Mouse (Mus musculus) neutrophil, adult 59 days (primary cell): ENCODE data around the gene Hemk1. TPM values are rescaled to one million over a fixed set of nuclear protein-coding genes. Genes with fewer than 3 reads are reported as not detected.

Experiments used
- total RNA-seq, 2 experiments: library from RNA; stranded (reverse); gene quantifications; 1 replicate in 1 of 2; 2 replicates in 1 of 2; pipeline ENCODE4 v1.2.4; 2023

Hemk1 gene
- 1 to 10 TPM; 3.9 to 5.0 TPM for total RNA-seq

DNA sequence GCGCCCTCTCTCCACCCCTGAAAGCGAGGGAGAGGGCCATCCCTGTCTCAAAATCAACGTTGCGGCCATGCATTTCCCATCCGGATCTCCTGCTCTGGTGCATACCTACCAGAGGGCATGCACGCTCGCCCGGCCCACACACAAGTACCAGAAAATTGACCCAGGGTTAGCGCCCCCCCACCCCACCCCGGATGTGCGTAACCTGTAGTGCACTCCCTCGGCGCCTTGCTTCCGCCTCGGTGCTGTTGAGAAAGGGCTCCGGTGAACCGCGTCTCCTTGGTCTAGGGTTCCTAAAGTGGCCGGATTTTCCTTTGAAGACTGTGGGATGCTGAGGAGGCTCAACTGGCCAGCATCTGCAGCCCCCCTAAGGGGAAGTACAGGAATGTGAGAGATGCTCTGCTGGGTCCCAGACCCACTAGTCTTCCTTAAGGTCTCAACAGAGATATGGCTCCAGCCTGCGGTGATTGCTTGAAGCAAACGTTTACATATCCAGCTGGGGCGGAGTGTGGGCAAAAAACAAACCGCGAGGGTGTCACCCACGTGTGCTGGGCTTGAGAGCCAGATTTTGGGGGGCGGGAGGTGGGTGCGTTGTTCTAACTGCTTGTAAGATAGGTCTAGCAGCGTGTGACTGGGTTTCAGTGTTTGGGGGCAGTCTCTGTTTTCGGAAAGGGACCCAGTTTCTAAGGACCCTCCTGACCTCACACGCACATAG is at the start of gene Hemk1:
Hemk1 (minus strand) TSS at position 179 of the 712 bp plus-strand sequence.

GRCm38 (mm10) chr9:107340267-107340859 is 2.2 kb upstream of the Hemk1 start, which contains the start of gene 6430571L13Rik:
6430571L13Rik (plus strand) TSS chr9:107340602.

DNA sequence AAGGTAGTCTGAATTCAATTTTAAA is 42.3 kb downstream of the Hemk1 start, which contains the start of gene Cish:
Cish (plus strand) TSS at position 11 of the 25 bp plus-strand sequence.

GRCm38 (mm10) chr9:107289211-107290076 is 48.7 kb downstream of the Hemk1 start, which contains the start of gene Mapkapk3:
Mapkapk3 (minus strand) TSS chr9:107289877.

Other genes with a start within 250 kb of the Hemk1 start
- 1 to 10 TPM; 2.0 to 4.9 TPM for gene Dock3, start 106.4 kb downstream of the Hemk1 start, total RNA-seq
- 100 to 1,000 TPM; 120 to 133 TPM for gene Mapkapk3, start 48.5 kb downstream of the Hemk1 start, total RNA-seq
- 1 to 10 TPM; 5.0 to 5.4 TPM for gene Cish, start 42.3 kb downstream of the Hemk1 start, total RNA-seq
- not detected for gene 6430571L13Rik, start 2.3 kb upstream of the Hemk1 start, total RNA-seq
- under 1 TPM; 0.09 to 0.62 TPM for gene Cacna2d2, start 61.3 kb upstream of the Hemk1 start, total RNA-seq
- 10 to 100 TPM; 16.3 to 17.6 TPM for gene Tmem115, start 195.6 kb upstream of the Hemk1 start, total RNA-seq
- gene Cyb561d2, start 203.8 kb upstream of the Hemk1 start, total RNA-seq: 1 to 10 TPM; 6.7 to 7.6 TPM
- gene Nprl2, start 203.9 kb upstream of the Hemk1 start, total RNA-seq: 1 to 10 TPM; 8.4 to 9.3 TPM
- under 1 TPM in 1 of 2 experiments, not detected in 1; 0.20 TPM for gene Zmynd10, start 208.9 kb upstream of the Hemk1 start, total RNA-seq
- 10 to 100 TPM; 47.3 to 60.9 TPM for gene Rassf1, start 213.2 kb upstream of the Hemk1 start, total RNA-seq
- gene Tusc2, start 224.9 kb upstream of the Hemk1 start, total RNA-seq: 1 to 10 TPM; 6.4 to 6.9 TPM
- 1 to 10 TPM; 2.8 to 4.5 TPM for gene Hyal2, start 229.6 kb upstream of the Hemk1 start, total RNA-seq
- 1 to 10 TPM in 1 of 2 experiments, under 1 TPM in 1; 0.49 to 1.3 TPM for gene Hyal1, start 238.6 kb upstream of the Hemk1 start, total RNA-seq
- 1 to 10 TPM; 9.0 to 9.1 TPM for gene Naa80, start 240.5 kb upstream of the Hemk1 start, total RNA-seq
- under 1 TPM; 0.76 to 0.88 TPM for gene Hyal3, start 242.5 kb upstream of the Hemk1 start, total RNA-seq
- 10 to 100 TPM; 16.5 to 30.6 TPM for gene Ifrd2, start 249.3 kb upstream of the Hemk1 start, total RNA-seq